Mouse (Mus musculus) erythroblast, embryonic 14.5 days (primary cell): ENCODE measurements around the gene Btaf1.

Experiments used
- GATA1 ChIP-seq: IDR thresholded peaks from 2 replicates; pipeline ENCODE4 v1.6.1; 2012; ENCODE audit warnings: low read length, inconsistent platforms, mixed read lengths
- TAL1 ChIP-seq: IDR thresholded peaks from 3 replicates; pipeline ENCODE4 v1.6.1; 2012; ENCODE audit warnings: low read length, inconsistent platforms, mixed read lengths

GRCm38 (mm10) chr19:37059623-37060022, 133.7 kb downstream of the Btaf1 start:
- TF ChIP-seq TAL1, result no peak
- TF ChIP-seq GATA1, result no peak
